Mouse (Mus musculus) heart, adult 18-20 months (tissue): ENCODE measurements around the gene Ric8b. TPM values are rescaled to one million over a fixed set of nuclear protein-coding genes. Genes with fewer than 3 reads are reported as not detected.

Experiments used
- DNase-seq, 2 experiments: peaks; one replicate each; pipeline ENCODE4 v3.0.0; 2021 to 2022; ENCODE audit warnings: mixed read lengths in 1 of 2
- long read RNA-seq, 2 experiments: library from polyadenylated mRNA; stranded (forward); transcript quantifications; one replicate each; pipeline ENCODE4 v2.0.0; 2021
- total RNA-seq, 2 experiments: library from RNA; stranded (reverse); gene quantifications; 2 replicates each; pipeline ENCODE4 v1.2.3; 2021

The Ric8b gene
- total RNA-seq, result 10 to 100 TPM; 37.8 to 42.2 TPM
- long read RNA-seq, experiment 1, transcript Ric8b-201 (10 exons, 3,069 nt), result minor isoform, 6 of 21 reads
- long read RNA-seq, experiment 1, transcript Ric8b-202 (9 exons, 2,909 nt), result major isoform, 7 of 21 reads
- long read RNA-seq, experiment 1, partial matches to known transcripts, result 4 of 21 reads
- long read RNA-seq, experiment 1, other reads (novel, unspliced or antisense), result 3 of 21 reads
- long read RNA-seq, experiment 2, partial matches to known transcripts, result 1 of 5 reads
- long read RNA-seq, experiment 2, other reads (novel, unspliced or antisense), result 4 of 5 reads

- DNase-seq, result peak; percentile 98
Measured at GRCm38 (mm10) chr10:84916810-84917730, at the start of gene Ric8b. Gene Ric8b (plus strand): TSS chr10:84917616.

- no peak for DNase-seq
Measured at GRCm38 (mm10) chr10:84871285-84871684, 46.1 kb upstream of the Ric8b start.

- DNase-seq, result no peak
Measured at GRCm38 (mm10) chr10:84871921-84872320, 45.5 kb upstream of the Ric8b start.

GRCm38 (mm10) chr10:84879823-84880571, 37.4 kb upstream of the Ric8b start:
- no peak for DNase-seq

GRCm38 (mm10) chr10:84882528-84882927, 34.9 kb upstream of the Ric8b start:
- no peak for DNase-seq

GRCm38 (mm10) chr10:84885341-84885884, 32.0 kb upstream of the Ric8b start:
- peak in 1 of 2 experiments; percentile 9 for DNase-seq

- peak; percentile 38 to 52 for DNase-seq
Measured at GRCm38 (mm10) chr10:84886221-84886627, 31.2 kb upstream of the Ric8b start.

- no peak for DNase-seq
Measured at GRCm38 (mm10) chr10:84886785-84887184, 30.6 kb upstream of the Ric8b start.

GRCm38 (mm10) chr10:84889096-84889846, 28.1 kb upstream of the Ric8b start:
- DNase-seq, result no peak

GRCm38 (mm10) chr10:84895810-84896358, 21.5 kb upstream of the Ric8b start:
- DNase-seq, result no peak

- DNase-seq, result no peak
Measured at GRCm38 (mm10) chr10:84896941-84897930, 20.2 kb upstream of the Ric8b start.

GRCm38 (mm10) chr10:84898144-84898979, 19.1 kb upstream of the Ric8b start:
- DNase-seq, result no peak

- DNase-seq, result peak; percentile 40 to 64
Measured at GRCm38 (mm10) chr10:84901676-84902075, 15.7 kb upstream of the Ric8b start.

GRCm38 (mm10) chr10:84902213-84902612, 15.2 kb upstream of the Ric8b start:
- no peak for DNase-seq

- peak; percentile 25 to 34 for DNase-seq
Measured at GRCm38 (mm10) chr10:84903307-84903706, 14.1 kb upstream of the Ric8b start.

- DNase-seq, result no peak
Measured at GRCm38 (mm10) chr10:84903742-84904141, 13.7 kb upstream of the Ric8b start.

GRCm38 (mm10) chr10:84906895-84907294, 10.5 kb upstream of the Ric8b start:
- no peak for DNase-seq

- DNase-seq, result no peak
Measured at GRCm38 (mm10) chr10:84908006-84908405, 9.4 kb upstream of the Ric8b start.

GRCm38 (mm10) chr10:84908471-84908870, 8.9 kb upstream of the Ric8b start:
- DNase-seq, result no peak
